Mouse (Mus musculus): Measurements from ENCODE around the gene Prrt3. TPM values are rescaled to one million over a fixed set of nuclear protein-coding genes. Genes with fewer than 3 reads are reported as not detected.

Gene Prrt3
- polyA plus RNA-seq, 1 experiment from 2014 or later: 0.05 TPM

GRCm38 (mm10) chr6:113523420-113523819 is 21.7 kb upstream of the Prrt3 start:
- DNase-seq (no peak), ATAC-seq (ENCODE audit: insufficient read depth) (no peak)
- H3K27me3 ChIP-seq (ENCODE audit: insufficient read depth, low read length): no peaks in the 10 kb centered on the region
- no peak overlapping the region for H3K4me2 ChIP-seq
- no peaks in the 10 kb centered on the region for H3K9me3 ChIP-seq (ENCODE audit: low read depth, low read length)
- no peak for TF ChIP-seq CTCF (IDR thresholded peaks at IDR 0.05; ENCODE audit: low read depth)
- H3K4me3 ChIP-seq (ENCODE audit: low read depth, low read length): no peak overlapping the region
- no peak overlapping the region for H3K9ac ChIP-seq
- H3K27ac ChIP-seq (ENCODE audit: low read depth): no peak overlapping the region
- 83% methylated on average over 8 of the region's 8 CpGs for WGBS
- H3K36me3 ChIP-seq (ENCODE audit: insufficient read depth): peaks cover 42% of the 10 kb centered on the region
- H3K4me1 ChIP-seq (ENCODE audit: insufficient read depth): no peaks in the 10 kb centered on the region

- DNase-seq: no peak
- Histone ChIP-seq H3K36me3 (ENCODE audit: insufficient read depth) (peaks cover 53% of the 10 kb centered on the region), H3K9ac (no peak overlapping the region), H3K4me2 (no peak overlapping the region), H3K27ac (ENCODE audit: low read depth) (no peak overlapping the region), H3K27me3 (ENCODE audit: insufficient read depth, low read length) (no peaks in the 10 kb centered on the region), H3K9me3 (ENCODE audit: low read depth, low read length) (no peaks in the 10 kb centered on the region), H3K4me1 (ENCODE audit: insufficient read depth) (no peaks in the 10 kb centered on the region), H3K4me3 (ENCODE audit: low read depth, low read length) (no peak overlapping the region)
- WGBS: 69% methylated on average over 1 of the region's 1 CpGs
- no peak for TF ChIP-seq CTCF (IDR thresholded peaks at IDR 0.05; ENCODE audit: low read depth)
- no peak for ATAC-seq (ENCODE audit: insufficient read depth)
These were observed 20.6 kb upstream of the Prrt3 start for GRCm38 (mm10) chr6:113522310-113522709.

- Histone ChIP-seq H3K9ac (no peak overlapping the region), H3K36me3 (ENCODE audit: insufficient read depth) (peaks cover 92% of the 10 kb centered on the region), H3K9me3 (ENCODE audit: low read depth, low read length) (no peaks in the 10 kb centered on the region), H3K4me2 (no peak overlapping the region), H3K4me1 (ENCODE audit: insufficient read depth) (no peaks in the 10 kb centered on the region), H3K4me3 (ENCODE audit: low read depth, low read length) (no peak overlapping the region), H3K27ac (ENCODE audit: low read depth) (no peak overlapping the region), H3K27me3 (ENCODE audit: insufficient read depth, low read length) (no peaks in the 10 kb centered on the region)
- DNase-seq: no peak
- no peak for TF ChIP-seq CTCF (IDR thresholded peaks at IDR 0.05; ENCODE audit: low read depth)
- WGBS: 89% methylated on average over 8 of the region's 8 CpGs
- no peak for ATAC-seq (ENCODE audit: insufficient read depth)
These were observed 15.8 kb upstream of the Prrt3 start for GRCm38 (mm10) chr6:113517434-113518080.

GRCm38 (mm10) chr6:113514600-113514999 is 12.9 kb upstream of the Prrt3 start:
- H3K4me2 ChIP-seq: no peak overlapping the region
- no peak for TF ChIP-seq CTCF (IDR thresholded peaks at IDR 0.05; ENCODE audit: low read depth)
- no peaks in the 10 kb centered on the region for H3K9me3 ChIP-seq (ENCODE audit: low read depth, low read length)
- H3K27ac ChIP-seq (ENCODE audit: low read depth): no peak overlapping the region
- DNase-seq (no peak), ATAC-seq (ENCODE audit: insufficient read depth) (no peak)
- no peaks in the 10 kb centered on the region for H3K4me1 ChIP-seq (ENCODE audit: insufficient read depth)
- H3K4me3 ChIP-seq (ENCODE audit: low read depth, low read length): no peak overlapping the region
- 91% methylated on average over 3 of the region's 3 CpGs for WGBS
- H3K9ac ChIP-seq: no peak overlapping the region
- H3K27me3 ChIP-seq (ENCODE audit: insufficient read depth, low read length): no peaks in the 10 kb centered on the region
- peaks cover 63% of the 10 kb centered on the region for H3K36me3 ChIP-seq (ENCODE audit: insufficient read depth)

GRCm38 (mm10) chr6:113513944-113514343 is 12.2 kb upstream of the Prrt3 start:
- Histone ChIP-seq H3K27ac (ENCODE audit: low read depth) (no peak overlapping the region), H3K36me3 (ENCODE audit: insufficient read depth) (peaks cover 56% of the 10 kb centered on the region), H3K4me1 (ENCODE audit: insufficient read depth) (no peaks in the 10 kb centered on the region), H3K27me3 (ENCODE audit: insufficient read depth, low read length) (no peaks in the 10 kb centered on the region), H3K4me2 (no peak overlapping the region), H3K4me3 (ENCODE audit: low read depth, low read length) (no peak overlapping the region), H3K9ac (no peak overlapping the region), H3K9me3 (ENCODE audit: low read depth, low read length) (no peaks in the 10 kb centered on the region)
- TF ChIP-seq CTCF (IDR thresholded peaks at IDR 0.05; ENCODE audit: low read depth): no peak
- DNase-seq (no peak), ATAC-seq (ENCODE audit: insufficient read depth) (no peak)
- 89% methylated on average over 6 of the region's 6 CpGs for WGBS

GRCm38 (mm10) chr6:113508947-113509280 is 7.2 kb upstream of the Prrt3 start:
- DNase-seq (no peak), ATAC-seq (ENCODE audit: insufficient read depth) (no peak)
- Histone ChIP-seq H3K4me3 (ENCODE audit: low read depth, low read length) (no peak overlapping the region), H3K9me3 (ENCODE audit: low read depth, low read length) (no peaks in the 10 kb centered on the region), H3K27ac (ENCODE audit: low read depth) (no peak overlapping the region), H3K4me1 (ENCODE audit: insufficient read depth) (no peaks in the 10 kb centered on the region), H3K27me3 (ENCODE audit: insufficient read depth, low read length) (no peaks in the 10 kb centered on the region), H3K36me3 (ENCODE audit: insufficient read depth) (peaks cover 6% of the 10 kb centered on the region), H3K9ac (no peak overlapping the region), H3K4me2 (no peak overlapping the region)
- no peak for TF ChIP-seq CTCF (IDR thresholded peaks at IDR 0.05; ENCODE audit: low read depth)
- WGBS: 48% methylated on average over 5 of the region's 5 CpGs

- Histone ChIP-seq H3K27ac (ENCODE audit: low read depth) (no peak overlapping the region), H3K4me2 (no peak overlapping the region), H3K27me3 (ENCODE audit: insufficient read depth, low read length) (no peaks in the 10 kb centered on the region), H3K9ac (no peak overlapping the region), H3K4me1 (ENCODE audit: insufficient read depth) (no peaks in the 10 kb centered on the region), H3K9me3 (ENCODE audit: low read depth, low read length) (no peaks in the 10 kb centered on the region), H3K36me3 (ENCODE audit: insufficient read depth) (0 out of 2 replicates have a peak, but pooled peaks cover under 1% of the 10 kb centered on the region), H3K4me3 (ENCODE audit: low read depth, low read length) (no peak overlapping the region)
- ATAC-seq (ENCODE audit: insufficient read depth) (no peak), DNase-seq (no peak)
- no peak for TF ChIP-seq CTCF (IDR thresholded peaks at IDR 0.05; ENCODE audit: low read depth)
- WGBS: 54% methylated on average over 7 of the region's 7 CpGs
These were observed 6.7 kb upstream of the Prrt3 start for GRCm38 (mm10) chr6:113508272-113508946.

All from lung, embryonic 14.5 days (tissue).